Mouse (Mus musculus): Measurements from ENCODE around the gene Lpcat4.

DNA sequence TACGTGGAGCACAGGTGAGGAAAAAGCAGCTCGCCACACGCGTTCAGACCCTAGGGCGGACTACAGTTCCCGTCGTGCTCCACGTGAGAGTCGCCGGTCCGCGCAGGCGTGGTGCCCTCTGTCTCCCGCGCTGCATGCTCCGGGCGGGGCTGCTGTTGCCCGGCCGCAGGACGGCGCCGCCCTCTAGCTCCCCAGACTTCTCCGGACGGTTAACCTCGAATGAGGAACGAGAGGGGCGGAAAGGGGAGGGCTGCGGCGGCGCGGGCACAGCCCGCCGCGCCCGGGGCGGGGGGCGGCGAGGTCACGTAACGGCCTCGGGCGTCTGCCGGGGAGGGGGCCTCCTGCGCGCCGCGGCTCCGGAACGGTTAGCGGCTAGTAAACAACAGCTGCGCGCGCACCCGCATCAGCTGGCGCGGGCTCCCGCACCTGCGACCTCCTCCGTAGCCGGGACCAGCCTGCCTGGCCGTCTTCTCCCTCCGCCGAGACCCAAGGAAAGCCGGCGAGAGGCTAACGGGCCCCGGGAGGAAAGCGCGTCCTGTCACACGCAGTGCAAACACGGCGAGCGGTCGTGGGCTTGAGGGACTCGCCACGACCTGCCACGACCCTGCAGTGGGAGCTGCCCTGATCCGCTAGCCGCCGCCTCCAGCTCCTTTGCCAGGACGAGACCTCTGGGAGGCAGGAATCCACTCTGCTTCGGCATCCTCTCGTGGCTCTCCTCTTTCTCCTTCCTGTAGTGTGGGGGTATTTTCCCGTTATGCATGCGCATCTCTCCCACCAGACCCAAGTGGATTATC, 26.4 kb downstream of the Lpcat4 start, which contains the start of gene Slc12a6:
- TF ChIP-seq RAD21 (IDR thresholded peaks at IDR 0.05; ENCODE audit: low read depth, low read length) (no peak), CTCF (conservative IDR thresholded peaks at IDR 0.05 in 1 of 2, IDR thresholded peaks at IDR 0.05 in 1 of 2; ENCODE audit: low read depth in 2 of 2, low read length in 2 of 2) (no peak), MAX (IDR thresholded peaks at IDR 0.05; ENCODE audit: low read length) (peak; percentile 80), EP300 (IDR thresholded peaks at IDR 0.05; ENCODE audit: low read length) (no peak), ZMIZ1 (IDR thresholded peaks at IDR 0.05; ENCODE audit: low read depth, low read length) (peak; percentile 40; the same call in 1 of the 2 replicates), ZC3H11A (IDR thresholded peaks at IDR 0.05; ENCODE audit: low read depth, low read length) (no peak), RCOR1 (conservative IDR thresholded peaks at IDR 0.05; ENCODE audit: low read depth, low read length) (no peak), POLR2A (IDR thresholded peaks at IDR 0.05; ENCODE audit: low read depth, low read length) (peak; percentile 59), JUND (conservative IDR thresholded peaks at IDR 0.05; ENCODE audit: low read depth, low read length) (no peak)

Data from CH12.LX (cell line).